Comparison of ENCODE assay signal across 10 mouse cellular contexts in genomic region chr15:77245418-77246365, GRCm38 (mm10).
DNase-seq lines count a peak whose midpoint lies in the region; ATAC-seq lines count a peak whose summit lies in the region.
"Had no signal": no experiment of that assay in that cellular context is flagged by ENCODE, and none has a peak within 500 bp of the region (broad histone marks: within the 10 kb centered on the region; RNA-seq: fewer than 3 reads in every experiment).

No protein-coding gene starts in this region.

- peak overlapping the region; percentile 57 for H3K9ac ChIP-seq in forebrain, embryonic 14.5 days (ENCODE audit: low read length)
- peak overlapping the region; percentile 17; the same call in 1 of the 2 replicates for H3K9ac ChIP-seq in hindbrain, embryonic 11.5 days (ENCODE audit: low read depth, low read length)
- H3K9ac ChIP-seq in stomach, embryonic 16.5 days (ENCODE audit: low read length) = no peak overlapping the region

- H3K9me3 ChIP-seq in forebrain, embryonic 14.5 days (replicated peaks; ENCODE audit: control insufficient read depth, low read length) = no peaks in the 10 kb centered on the region
- H3K9me3 ChIP-seq in hindbrain, embryonic 11.5 days (ENCODE audit: control insufficient read depth, low read length) = no peaks in the 10 kb centered on the region
- no peaks in the 10 kb centered on the region for H3K9me3 ChIP-seq in midbrain, embryonic 10.5 days (replicated peaks)
- no peaks in the 10 kb centered on the region for H3K9me3 ChIP-seq in stomach, embryonic 16.5 days (replicated peaks; ENCODE audit: control insufficient read depth, low read length)
- H3K9me3 ChIP-seq: megakaryocyte, embryonic 14.5 days had no signal

- H3K4me1 ChIP-seq in brown adipose tissue, adult 24 weeks (ENCODE audit: control insufficient read depth, insufficient read depth, insufficient read length, low read length) = peaks cover 21% of the 10 kb centered on the region
- peaks cover 17% of the 10 kb centered on the region for H3K4me1 ChIP-seq in forebrain, embryonic 14.5 days (ENCODE audit: control insufficient read depth, insufficient read depth, low read length)
- peaks cover 7% of the 10 kb centered on the region; the same call in 1 of the 2 replicates for H3K4me1 ChIP-seq in hindbrain, embryonic 11.5 days (replicated peaks; ENCODE audit: control insufficient read depth, insufficient read depth, low read length)
- H3K4me1 ChIP-seq in midbrain, embryonic 10.5 days = peaks cover 34% of the 10 kb centered on the region
- H3K4me1 ChIP-seq in stomach, embryonic 16.5 days (ENCODE audit: control insufficient read depth, insufficient read depth, low read length) = peaks cover 23% of the 10 kb centered on the region
- H3K4me1 ChIP-seq: megakaryocyte, embryonic 14.5 days had no signal

- ATAC-seq in forebrain, embryonic 14.5 days = peak; percentile 99
- peak; percentile 85 for ATAC-seq in hindbrain, embryonic 11.5 days (ENCODE audit: low FRiP score)
- ATAC-seq in stomach, embryonic 16.5 days (ENCODE audit: insufficient read depth, low FRiP score) = peak; percentile 56; the same call in 1 of the 2 replicates
- ATAC-seq: Patski had no signal

- H3K27me3 ChIP-seq in forebrain, embryonic 14.5 days (replicated peaks; ENCODE audit: control insufficient read depth, insufficient read depth, low read length) = no peaks in the 10 kb centered on the region
- no peaks in the 10 kb centered on the region for H3K27me3 ChIP-seq in hindbrain, embryonic 11.5 days (ENCODE audit: control insufficient read depth, insufficient read depth, low read length)
- H3K27me3 ChIP-seq in midbrain, embryonic 10.5 days (ENCODE audit: low read depth, poor library complexity, severe bottlenecking) = no peaks in the 10 kb centered on the region
- H3K27me3 ChIP-seq in stomach, embryonic 16.5 days (ENCODE audit: control insufficient read depth, insufficient read depth, low read length) = no peaks in the 10 kb centered on the region
- H3K27me3 ChIP-seq: Patski had no signal

- H3K27ac ChIP-seq in brown adipose tissue, adult 24 weeks (replicated peaks; ENCODE audit: low read depth, low read length) = peak overlapping the region; percentile 99
- H3K27ac ChIP-seq in forebrain, embryonic 14.5 days (ENCODE audit: low read depth, low read length) = peak overlapping the region; percentile 91
- H3K27ac ChIP-seq in hindbrain, embryonic 11.5 days (ENCODE audit: low read depth, low read length) = peak overlapping the region; percentile 14; the same call in 1 of the 2 replicates
- peak overlapping the region; percentile 64 for H3K27ac ChIP-seq in midbrain, embryonic 10.5 days (replicated peaks)
- peak overlapping the region; percentile 48 for H3K27ac ChIP-seq in stomach, embryonic 16.5 days (ENCODE audit: low read length)

- peak; percentile 50 for DNase-seq in 3134 (ENCODE audit: extremely low read depth, insufficient read length, low spot score)
- DNase-seq in forebrain, embryonic 14.5 days (ENCODE audit: low spot score) = peak; percentile 96
- peak; percentile 69 for DNase-seq in hindbrain, embryonic 11.5 days (ENCODE audit: low spot score)
- DNase-seq in layer of hippocampus, postnatal 14 days (ENCODE audit: low spot score in 2 of 2) = peak; percentile 76 to 91
- DNase-seq in midbrain, embryonic 10.5 days (ENCODE audit: low spot score) = peak; percentile 64
- DNase-seq in spleen, postnatal 10 days (ENCODE audit: low spot score in 2 of 2) = no peak

- H3K4me2 ChIP-seq in forebrain, embryonic 14.5 days (ENCODE audit: low read length) = peak overlapping the region; percentile 57
- peak overlapping the region; percentile 12 for H3K4me2 ChIP-seq in hindbrain, embryonic 11.5 days (replicated peaks; ENCODE audit: low read depth, low read length)
- H3K4me2 ChIP-seq in stomach, embryonic 16.5 days (ENCODE audit: low read depth, low read length) = peak overlapping the region; percentile 29; the same call in 1 of the 2 replicates

- H3K4me3 ChIP-seq in brown adipose tissue, adult 24 weeks (ENCODE audit: insufficient read depth, low read depth, low read length) = peak overlapping the region; percentile 28
- H3K4me3 ChIP-seq in forebrain, embryonic 14.5 days (ENCODE audit: low read depth, low read length) = peak overlapping the region; percentile 31
- peak overlapping the region; percentile 10; the same call in 1 of the 2 replicates for H3K4me3 ChIP-seq in hindbrain, embryonic 11.5 days (ENCODE audit: low read depth, low read length)
- peak overlapping the region; percentile 36 for H3K4me3 ChIP-seq in midbrain, embryonic 10.5 days
- no peak overlapping the region for H3K4me3 ChIP-seq in stomach, embryonic 16.5 days (replicated peaks; ENCODE audit: low read length)
- H3K4me3 ChIP-seq: megakaryocyte, embryonic 14.5 days had no signal

- 4% methylated on average over 11 of the region's 11 CpGs for WGBS in forebrain, embryonic 14.5 days
- 16% methylated on average over 11 of the region's 11 CpGs for WGBS in hindbrain, embryonic 11.5 days
- 18% methylated on average over 11 of the region's 11 CpGs for WGBS in midbrain, embryonic 10.5 days
- 19% methylated on average over 11 of the region's 11 CpGs for whole genome bisulfite sequencing in stomach, embryonic 16.5 days

- no peaks in the 10 kb centered on the region for H3K36me3 ChIP-seq in forebrain, embryonic 14.5 days (ENCODE audit: control insufficient read depth, insufficient read depth, low read length)
- H3K36me3 ChIP-seq in hindbrain, embryonic 11.5 days (ENCODE audit: control insufficient read depth, insufficient read depth, low read length) = no peaks in the 10 kb centered on the region
- H3K36me3 ChIP-seq in midbrain, embryonic 10.5 days = no peaks in the 10 kb centered on the region
- H3K36me3 ChIP-seq in stomach, embryonic 16.5 days (ENCODE audit: control insufficient read depth, insufficient read depth, low read length) = no peaks in the 10 kb centered on the region

Comparison
In these comparisons a context has a peak if more than half of its experiments do, and no peak if none do; other contexts are left out.
1. DNase-seq: peak in 3134 (single experiment), forebrain, embryonic 14.5 days (single experiment), hindbrain, embryonic 11.5 days (single experiment), layer of hippocampus, postnatal 14 days (2 of 2) and midbrain, embryonic 10.5 days (single experiment); none in spleen, postnatal 10 days (0 of 2).
2. H3K27ac ChIP-seq: peak in every context shown above with its lines; median percentile 99 in brown adipose tissue, adult 24 weeks; 91 in forebrain, embryonic 14.5 days; 64 in midbrain, embryonic 10.5 days; 48 in stomach, embryonic 16.5 days; 14 in hindbrain, embryonic 11.5 days.
3. Peak in every context shown above with its lines, with median percentiles within 50 percentile points of each other: ATAC-seq and H3K4me2 ChIP-seq.